In the genomic region with DNA sequence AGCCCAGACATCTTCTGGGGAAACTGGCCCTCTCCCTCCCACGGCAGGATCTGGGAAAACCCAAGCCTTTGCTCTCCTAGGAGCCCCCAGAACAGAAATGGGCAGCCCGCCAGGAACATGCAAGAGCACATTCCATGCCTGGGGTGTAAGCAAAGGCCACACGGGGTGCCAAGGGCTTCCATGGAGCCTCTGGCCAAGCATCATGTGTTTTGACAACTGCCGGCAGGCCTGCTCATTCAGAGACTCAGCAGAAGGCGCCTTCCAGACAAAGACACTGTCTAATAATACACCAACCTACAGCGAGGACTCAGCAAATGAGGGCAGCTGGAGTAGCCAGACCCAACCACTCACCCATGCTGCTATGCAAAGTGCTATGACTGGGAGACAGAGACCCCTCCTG, we compare ENCODE assay signal across 9 mouse cellular contexts. TPM values are rescaled to one million over a fixed set of nuclear protein-coding genes. Genes with fewer than 3 reads are reported as not detected.
DNase-seq lines count a peak whose midpoint lies in the region; ATAC-seq and TF ChIP-seq lines count a peak whose summit lies in the region.
"Had no signal": no experiment of that assay in that cellular context is flagged by ENCODE, and none has a peak within 500 bp of the region (broad histone marks: within the 10 kb centered on the region; RNA-seq: fewer than 3 reads in every experiment).

No protein-coding gene starts in this region.

- intact Hi-C loops in left cerebral cortex, postnatal 14 days (cut with DNase I), result loop anchor here (5.0 kb wide), 1 partner anchor 37 kb away; no protein-coding TSS in a partner anchor

- H3K9me3 ChIP-seq in hindbrain, embryonic 13.5 days, result no peaks in the 10 kb centered on the region
- no peaks in the 10 kb centered on the region for H3K9me3 ChIP-seq in limb, embryonic 14.5 days (ENCODE audit: control insufficient read depth, low read length)
- H3K9me3 ChIP-seq in neural tube, embryonic 12.5 days, result no peaks in the 10 kb centered on the region
- H3K9me3 ChIP-seq: G1E had no signal

- H3K27me3 ChIP-seq in cerebellum, adult 2 months (ENCODE audit: control insufficient read depth, insufficient read depth, low read length), result no peaks in the 10 kb centered on the region
- no peaks in the 10 kb centered on the region for H3K27me3 ChIP-seq in hindbrain, embryonic 13.5 days
- H3K27me3 ChIP-seq in limb, embryonic 14.5 days (ENCODE audit: control insufficient read depth, insufficient read depth, low read length), result no peaks in the 10 kb centered on the region
- no peaks in the 10 kb centered on the region for H3K27me3 ChIP-seq in neural tube, embryonic 12.5 days (replicated peaks)

- TF ChIP-seq CTCF in cerebellum, adult 2 months (IDR thresholded peaks at IDR 0.05; ENCODE audit: borderline replicate concordance, insufficient read depth, low read depth, low read length), result no peak

- TF ChIP-seq POLR2A in cerebellum, adult 2 months (IDR thresholded peaks at IDR 0.05; ENCODE audit: borderline replicate concordance, insufficient read depth, low read length), result no peak
- TF ChIP-seq POLR2A in limb, embryonic 14.5 days (IDR thresholded peaks at IDR 0.05; ENCODE audit: borderline replicate concordance, extremely low read depth, insufficient read depth, insufficient read length), result no peak

- H3K4me1 ChIP-seq in cerebellum, adult 2 months (ENCODE audit: control insufficient read depth, insufficient read depth, low read length), result peaks cover 66% of the 10 kb centered on the region
- H3K4me1 ChIP-seq in hindbrain, embryonic 13.5 days (replicated peaks), result peaks cover 70% of the 10 kb centered on the region
- H3K4me1 ChIP-seq in limb, embryonic 14.5 days (ENCODE audit: control insufficient read depth, insufficient read depth, low read length), result peaks cover 65% of the 10 kb centered on the region
- H3K4me1 ChIP-seq in neural tube, embryonic 12.5 days, result peaks cover 40% of the 10 kb centered on the region

- H3K27ac ChIP-seq in cerebellum, adult 2 months (ENCODE audit: insufficient read depth, low read length), result peak overlapping the region; percentile 78
- peak overlapping the region; percentile 62 for H3K27ac ChIP-seq in hindbrain, embryonic 13.5 days
- H3K27ac ChIP-seq in limb, embryonic 14.5 days (replicated peaks; ENCODE audit: low read depth, low read length), result peak overlapping the region; percentile 63; the same call in 1 of the 2 replicates
- H3K27ac ChIP-seq in neural tube, embryonic 12.5 days, result no peak overlapping the region

- no peak overlapping the region for H3K4me3 ChIP-seq in cerebellum, adult 2 months (replicated peaks; ENCODE audit: insufficient read depth, low read depth, low read length)
- H3K4me3 ChIP-seq in hindbrain, embryonic 13.5 days, result no peak overlapping the region
- no peak overlapping the region for H3K4me3 ChIP-seq in limb, embryonic 14.5 days (replicated peaks; ENCODE audit: low read length)
- no peak overlapping the region for H3K4me3 ChIP-seq in neural tube, embryonic 12.5 days

- peak; percentile 44 to 65 for DNase-seq in left cerebral cortex, postnatal 14 days (ENCODE audit: low spot score in 2 of 2)
- no peak for DNase-seq in left cerebral cortex, adult 18-20 months (ENCODE audit: low spot score in 2 of 2)
- DNase-seq in cerebellum, adult 2 months, result peak; percentile 50 to 56
- DNase-seq in forelimb bud, embryonic 11.5 days (ENCODE audit: low read depth, low spot score), result peak; percentile 27
- DNase-seq in limb, embryonic 14.5 days (ENCODE audit: low spot score), result peak; percentile 82

- peak; percentile 59 for ATAC-seq in hindbrain, embryonic 13.5 days (ENCODE audit: low FRiP score)
- peak; percentile 66 for ATAC-seq in limb, embryonic 14.5 days (ENCODE audit: low FRiP score, low read depth)
- ATAC-seq in neural tube, embryonic 12.5 days (ENCODE audit: low FRiP score, low read depth), result peak; percentile 41; the same call in 1 of the 2 replicates
- ATAC-seq in CD4-positive, CD25-positive, alpha-beta regulatory T cell, adult 4 months, result no peak

- H3K4me2 ChIP-seq in hindbrain, embryonic 13.5 days, result no peak overlapping the region
- no peak overlapping the region for H3K4me2 ChIP-seq in limb, embryonic 14.5 days (replicated peaks; ENCODE audit: low read depth, low read length, severe bottlenecking)
- H3K4me2 ChIP-seq in neural tube, embryonic 12.5 days (replicated peaks), result 0 out of 2 replicates have a peak overlapping the region, but pooled peaks have one; percentile 7

- H3K9ac ChIP-seq in hindbrain, embryonic 13.5 days, result no peak overlapping the region
- H3K9ac ChIP-seq in limb, embryonic 14.5 days (ENCODE audit: low read depth, low read length, severe bottlenecking), result no peak overlapping the region
- no peak overlapping the region for H3K9ac ChIP-seq in neural tube, embryonic 12.5 days

- WGBS in cerebellum, adult 2 months, result 8% methylated on average over 6 of the region's 6 CpGs
- WGBS in hindbrain, embryonic 13.5 days, result 39% methylated on average over 6 of the region's 6 CpGs
- 19% methylated on average over 6 of the region's 6 CpGs for WGBS in limb, embryonic 14.5 days
- 47% methylated on average over 6 of the region's 6 CpGs for WGBS in neural tube, embryonic 12.5 days

- peaks cover 43% of the 10 kb centered on the region for H3K36me3 ChIP-seq in hindbrain, embryonic 13.5 days
- H3K36me3 ChIP-seq in limb, embryonic 14.5 days (ENCODE audit: control insufficient read depth, insufficient read depth, low read length), result peaks cover 57% of the 10 kb centered on the region
- H3K36me3 ChIP-seq in neural tube, embryonic 12.5 days, result peaks cover 43% of the 10 kb centered on the region

RNA-seq across cellular contexts. Expression of gene Capn12, which starts 38.6 kb away (rescaled TPM):
- 1 to 10 TPM in 1 of 2 experiments, under 1 TPM in 1; 0.59 to 1.3 TPM for total RNA-seq in left cerebral cortex, postnatal 14 days (2021)
- total RNA-seq in left cerebral cortex, adult 18-20 months (2021), result under 1 TPM; 0.61 to 0.95 TPM
- polyA plus RNA-seq in cerebellum, adult 2 months (2012; rRNA removed), result 0.41 and 0.46 TPM in 2 replicates
- 0.38 and 0.43 TPM in 2 replicates for polyA plus RNA-seq in hindbrain, embryonic 13.5 days (2015; fragmentation: Nextera tagmentation; extraction: Ambion mirVana)
- 0.19 and 0.25 TPM in 2 replicates for polyA plus RNA-seq in limb, embryonic 14.5 days (2012; rRNA removed)
- 0.58 and 0.94 TPM in 2 replicates for polyA plus RNA-seq in limb, embryonic 14.5 days (2014; fragmentation: Nextera tagmentation; extraction: Ambion mirVana)
- polyA plus RNA-seq in neural tube, embryonic 12.5 days (2016; fragmentation: Nextera tagmentation; extraction: Ambion mirVana), result 0.28 and 0.57 TPM in 2 replicates
- polyA plus RNA-seq in CD4-positive, CD25-positive, alpha-beta regulatory T cell, adult 4 months (2017; shearing (Covaris generic)), result not detected

RNA-seq across cellular contexts. Expression of gene Actn4, which starts 42.3 kb away (rescaled TPM):
- 100 to 1,000 TPM; 177 to 205 TPM for total RNA-seq in left cerebral cortex, postnatal 14 days (2021)
- 100 to 1,000 TPM; 192 TPM for total RNA-seq in left cerebral cortex, adult 18-20 months (2021)
- 129 and 135 TPM in 2 replicates for polyA plus RNA-seq in cerebellum, adult 2 months (2012; rRNA removed)
- 136 and 138 TPM in 2 replicates for polyA plus RNA-seq in hindbrain, embryonic 13.5 days (2015; fragmentation: Nextera tagmentation; extraction: Ambion mirVana)
- polyA plus RNA-seq in limb, embryonic 14.5 days (2012; rRNA removed), result 268 and 299 TPM in 2 replicates
- polyA plus RNA-seq in limb, embryonic 14.5 days (2014; fragmentation: Nextera tagmentation; extraction: Ambion mirVana), result 295 and 304 TPM in 2 replicates
- polyA plus RNA-seq in neural tube, embryonic 12.5 days (2016; fragmentation: Nextera tagmentation; extraction: Ambion mirVana), result 186 and 192 TPM in 2 replicates
- 100 to 1,000 TPM in 1 of 2 experiments, 10 to 100 TPM in 1; 82.6 to 106 TPM for polyA plus RNA-seq in CD4-positive, CD25-positive, alpha-beta regulatory T cell, adult 4 months (2017; shearing (Covaris generic))

RNA-seq across cellular contexts. Expression of gene Lgals7, which starts 56.2 kb away (rescaled TPM):
- under 1 TPM in 1 of 2 experiments, not detected in 1; 0.47 TPM for total RNA-seq in left cerebral cortex, postnatal 14 days (2021)
- under 1 TPM in 1 of 2 experiments, not detected in 1; 0.74 TPM for total RNA-seq in left cerebral cortex, adult 18-20 months (2021)
- 0.16 TPM in 1 of 2 replicates, not detected in the other for polyA plus RNA-seq in cerebellum, adult 2 months (2012; rRNA removed)
- polyA plus RNA-seq in hindbrain, embryonic 13.5 days (2015; fragmentation: Nextera tagmentation; extraction: Ambion mirVana), result 6.4 and 7.4 TPM in 2 replicates
- polyA plus RNA-seq in limb, embryonic 14.5 days (2012; rRNA removed), result 198 and 208 TPM in 2 replicates
- 37.9 and 48.4 TPM in 2 replicates for polyA plus RNA-seq in limb, embryonic 14.5 days (2014; fragmentation: Nextera tagmentation; extraction: Ambion mirVana)
- polyA plus RNA-seq in neural tube, embryonic 12.5 days (2016; fragmentation: Nextera tagmentation; extraction: Ambion mirVana), result 2.1 and 3.0 TPM in 2 replicates
- 1 to 10 TPM; 1.1 to 1.6 TPM for polyA plus RNA-seq in CD4-positive, CD25-positive, alpha-beta regulatory T cell, adult 4 months (2017; shearing (Covaris generic))

Comparison
In these comparisons a context has a peak if more than half of its experiments do, and no peak if none do; other contexts are left out.
1. DNase-seq: peak in left cerebral cortex, postnatal 14 days (2 of 2), cerebellum, adult 2 months (2 of 2), forelimb bud, embryonic 11.5 days (single experiment) and limb, embryonic 14.5 days (single experiment); none in left cerebral cortex, adult 18-20 months (0 of 2).